Mouse (Mus musculus) adrenal gland, postnatal 25 days (tissue): ENCODE results near the gene Kcnc1. TPM values are rescaled to one million over a fixed set of nuclear protein-coding genes. Genes with fewer than 3 reads are reported as not detected.

Source experiments
- DNase-seq: peaks from one replicate; pipeline ENCODE4 v3.0.0; 2021; ENCODE audit warnings: mixed read lengths
- total RNA-seq: library from RNA; stranded (reverse); gene quantifications from 2 replicates; pipeline ENCODE4 v1.2.3, GENCODE M21; 2021

Gene Kcnc1
- total RNA-seq, 1 experiment from 2014 or later, result 0.33 TPM

- peak; percentile 66 for DNase-seq
These were observed 26.6 kb downstream of the Kcnc1 start for GRCm38 (mm10) chr7:46422764-46423412.

- DNase-seq, result no peak
These were observed 27.7 kb downstream of the Kcnc1 start for GRCm38 (mm10) chr7:46423951-46424350.

GRCm38 (mm10) chr7:46425012-46425411 is 28.7 kb downstream of the Kcnc1 start:
- DNase-seq, result no peak

- DNase-seq, result no peak
These were observed 37.6 kb downstream of the Kcnc1 start for GRCm38 (mm10) chr7:46433874-46434273.

- DNase-seq, result no peak
These were observed 39.5 kb downstream of the Kcnc1 start for GRCm38 (mm10) chr7:46435833-46436232.

GRCm38 (mm10) chr7:46438537-46439141 is 42.3 kb downstream of the Kcnc1 start:
- no peak for DNase-seq

GRCm38 (mm10) chr7:46443163-46443562 is 46.9 kb downstream of the Kcnc1 start:
- peak; percentile 59 for DNase-seq

GRCm38 (mm10) chr7:46445896-46446295 is 49.6 kb downstream of the Kcnc1 start:
- DNase-seq, result no peak

GRCm38 (mm10) chr7:46447473-46448165 is 51.3 kb downstream of the Kcnc1 start:
- no peak for DNase-seq

GRCm38 (mm10) chr7:46448922-46449645 is 52.8 kb downstream of the Kcnc1 start:
- no peak for DNase-seq

- DNase-seq, result no peak
These were observed 57.8 kb downstream of the Kcnc1 start for GRCm38 (mm10) chr7:46453930-46454679.

GRCm38 (mm10) chr7:46457889-46458288 is 61.6 kb downstream of the Kcnc1 start:
- no peak for DNase-seq

GRCm38 (mm10) chr7:46459200-46459599 is 62.9 kb downstream of the Kcnc1 start:
- no peak for DNase-seq

GRCm38 (mm10) chr7:46459605-46460245 is 63.4 kb downstream of the Kcnc1 start:
- no peak for DNase-seq

- no peak for DNase-seq
These were observed 66.0 kb downstream of the Kcnc1 start for GRCm38 (mm10) chr7:46462287-46462686.

- no peak for DNase-seq
These were observed 66.8 kb downstream of the Kcnc1 start for GRCm38 (mm10) chr7:46463136-46463535.

GRCm38 (mm10) chr7:46466422-46466981 is 70.2 kb downstream of the Kcnc1 start:
- no peak for DNase-seq

- DNase-seq, result no peak
These were observed 73.2 kb downstream of the Kcnc1 start for GRCm38 (mm10) chr7:46469542-46469941.

- no peak for DNase-seq
These were observed 74.9 kb downstream of the Kcnc1 start for GRCm38 (mm10) chr7:46471054-46471737.

- DNase-seq, result no peak
These were observed 76.8 kb downstream of the Kcnc1 start for GRCm38 (mm10) chr7:46473141-46473540.

- DNase-seq, result peak; percentile 18
These were observed 79.2 kb downstream of the Kcnc1 start for GRCm38 (mm10) chr7:46475464-46475863.
